Mouse (Mus musculus): Measurements from ENCODE around the gene Catsperd. TPM values are rescaled to one million over a fixed set of nuclear protein-coding genes. Genes with fewer than 3 reads are reported as not detected.

Gene Catsperd
- total and polyA plus RNA-seq, 3 experiments: 0.46 to 1.1 TPM; not detected in 1

GRCm38 (mm10) chr17:56615136-56615784, 12.7 kb upstream of the Catsperd start:
- TF ChIP-seq RCOR1 (IDR thresholded peaks at IDR 0.05; ENCODE audit: low read depth, low read length): no peak
- TF ChIP-seq ZMIZ1 (IDR thresholded peaks at IDR 0.05; ENCODE audit: low read depth, low read length): no peak
- TF ChIP-seq SIN3A (IDR thresholded peaks at IDR 0.05; ENCODE audit: low read length): no peak
- no peak for TF ChIP-seq MAFK (IDR thresholded peaks at IDR 0.05; ENCODE audit: borderline replicate concordance, low read depth, low read length)
- TF ChIP-seq HCFC1 (IDR thresholded peaks at IDR 0.05; ENCODE audit: low read depth, low read length): no peak
- no peak for TF ChIP-seq NRF1 (IDR thresholded peaks at IDR 0.05; ENCODE audit: insufficient read depth, low read depth, low read length, poor library complexity, severe bottlenecking)
- no peak for TF ChIP-seq USF2 (IDR thresholded peaks at IDR 0.05; ENCODE audit: borderline replicate concordance in 1 of 2, insufficient read depth in 1 of 2, low read depth in 1 of 2, low read length in 2 of 2)
- no peak for TF ChIP-seq MYC (IDR thresholded peaks at IDR 0.05; ENCODE audit: low read depth, low read length)
- no peak for TF ChIP-seq BHLHE40 (IDR thresholded peaks at IDR 0.05; ENCODE audit: borderline replicate concordance, low read depth, low read length)
- no peak for TF ChIP-seq UBTF (IDR thresholded peaks at IDR 0.05; ENCODE audit: borderline replicate concordance, insufficient read depth, low read depth, low read length)
- no peak for TF ChIP-seq GATA1 (IDR thresholded peaks at IDR 0.05; ENCODE audit: low read depth, low read length)
- TF ChIP-seq ELF1 (IDR thresholded peaks at IDR 0.05; ENCODE audit: low read depth, low read length): no peak
- TF ChIP-seq TCF12 (IDR thresholded peaks at IDR 0.05; ENCODE audit: low read depth, low read length): no peak
- no peak for TF ChIP-seq ETS1 (IDR thresholded peaks at IDR 0.05; ENCODE audit: low read depth, low read length)
- TF ChIP-seq POLR2AphosphoS2 (IDR thresholded peaks at IDR 0.05; ENCODE audit: low read length): no peak; the same call in 1 of the 2 replicates
- TF ChIP-seq MYB (IDR thresholded peaks at IDR 0.05; ENCODE audit: low read depth, low read length): no peak
- Histone ChIP-seq H3K27me3 (ENCODE audit: control insufficient read depth in 1 of 2, insufficient read depth in 2 of 2, low read length in 2 of 2) (no peaks in the 10 kb centered on the region), H3K4me3 (ENCODE audit: control insufficient read depth in 1 of 2, insufficient read depth in 1 of 2, low read depth in 2 of 2, low read length in 2 of 2) (peak overlapping the region in 1 of 2 experiments; percentile 68; a peak in 2 of 4 replicates), H3K36me3 (ENCODE audit: control insufficient read depth in 1 of 2, insufficient read depth in 2 of 2, low read length in 2 of 2) (peaks cover 3 to 7% of the 10 kb centered on the region in 2 experiments; a peak in 3 of 4 replicates), H3K9me3 (replicated peaks; ENCODE audit: insufficient read depth, low read length) (no peaks in the 10 kb centered on the region), H3K9ac (ENCODE audit: control insufficient read depth, low read depth, low read length, poor library complexity, severe bottlenecking) (peak overlapping the region; percentile 77), H3K4me1 (ENCODE audit: control insufficient read depth in 1 of 2, insufficient read depth in 2 of 2, low read length in 2 of 2) (peaks cover 0 to 10% of the 10 kb centered on the region in 2 experiments; a peak in 2 of 4 replicates), H3K27ac (ENCODE audit: control insufficient read depth, low read depth, low read length) (no peak overlapping the region; the same call in 1 of the 2 replicates), H3K79me2 (ENCODE audit: control insufficient read depth, insufficient read depth, low read length, poor library complexity) (peaks cover 22% of the 10 kb centered on the region)
- peak; percentile 55 for DNase-seq (ENCODE audit: low read depth, low spot score)

GRCm38 (mm10) chr17:56615792-56616191, 12.2 kb upstream of the Catsperd start:
- H3K9me3 ChIP-seq (replicated peaks; ENCODE audit: insufficient read depth, low read length): no peaks in the 10 kb centered on the region
- peak; percentile 34 for DNase-seq (ENCODE audit: low read depth, low spot score)
- H3K4me1 ChIP-seq (ENCODE audit: control insufficient read depth in 1 of 2, insufficient read depth in 2 of 2, low read length in 2 of 2): peaks cover 0 to 9% of the 10 kb centered on the region in 2 experiments; a peak in 2 of 4 replicates
- peaks cover 22% of the 10 kb centered on the region for H3K79me2 ChIP-seq (ENCODE audit: control insufficient read depth, insufficient read depth, low read length, poor library complexity)
- no peak overlapping the region for H3K9ac ChIP-seq (ENCODE audit: control insufficient read depth, low read depth, low read length, poor library complexity, severe bottlenecking)
- H3K4me3 ChIP-seq (ENCODE audit: control insufficient read depth in 1 of 2, insufficient read depth in 1 of 2, low read depth in 2 of 2, low read length in 2 of 2): no peak overlapping the region
- TF ChIP-seq POLR2A (IDR thresholded peaks at IDR 0.05; ENCODE audit: control insufficient read depth in 1 of 2, insufficient read depth in 1 of 2, low read depth in 1 of 2, low read length in 2 of 2, poor library complexity in 1 of 2) (no peak), ZNF384 (IDR thresholded peaks at IDR 0.05; ENCODE audit: low read depth, low read length) (no peak), TBP (IDR thresholded peaks at IDR 0.05; ENCODE audit: low read depth, low read length) (no peak), JUND (IDR thresholded peaks at IDR 0.05; ENCODE audit: low read depth, low read length) (no peak), ZKSCAN1 (IDR thresholded peaks at IDR 0.05; ENCODE audit: low read depth, low read length) (no peak), MAZ (IDR thresholded peaks at IDR 0.05; ENCODE audit: low read depth, low read length) (no peak), CHD1 (IDR thresholded peaks at IDR 0.05; ENCODE audit: low read depth, low read length) (no peak), MAX (IDR thresholded peaks at IDR 0.05; ENCODE audit: low read length) (no peak), TCF12 (IDR thresholded peaks at IDR 0.05; ENCODE audit: low read depth, low read length) (no peak), GABPA (IDR thresholded peaks at IDR 0.05; ENCODE audit: low read depth, low read length) (no peak), ELF1 (IDR thresholded peaks at IDR 0.05; ENCODE audit: low read depth, low read length) (no peak), MYC (IDR thresholded peaks at IDR 0.05; ENCODE audit: low read depth, low read length) (no peak), POLR2AphosphoS2 (IDR thresholded peaks at IDR 0.05; ENCODE audit: low read length) (no peak; the same call in none of the 2 replicates), SMC3 (IDR thresholded peaks at IDR 0.05; ENCODE audit: low read depth, low read length) (no peak), E2F4 (IDR thresholded peaks at IDR 0.05; ENCODE audit: borderline replicate concordance, low read depth, low read length) (no peak), GATA1 (IDR thresholded peaks at IDR 0.05; ENCODE audit: low read depth, low read length) (no peak)
- no peak overlapping the region for H3K27ac ChIP-seq (ENCODE audit: control insufficient read depth, low read depth, low read length)
- H3K36me3 ChIP-seq (ENCODE audit: control insufficient read depth in 1 of 2, insufficient read depth in 2 of 2, low read length in 2 of 2): peaks cover 3 to 12% of the 10 kb centered on the region in 2 experiments; a peak in 3 of 4 replicates
- H3K27me3 ChIP-seq (ENCODE audit: control insufficient read depth in 1 of 2, insufficient read depth in 2 of 2, low read length in 2 of 2): no peaks in the 10 kb centered on the region

Measured in MEL (cell line).